Mouse (Mus musculus) WW6 (cell line): Measurements from ENCODE around the gene Hjurp.

Source experiments
- DNase-seq: peaks from one replicate; pipeline ENCODE4 v3.0.0-alpha.2; 2013; ENCODE audit warnings: low read depth, low spot score

Gene Hjurp

GRCm38 (mm10) chr1:88277098-88277817, at the start of gene Hjurp, which contains the start of gene Trpm8:
Gene Hjurp, minus strand, starts transcription at chr1:88277633.
Gene Trpm8, plus strand, starts transcription at chr1:88277661.
- DNase-seq = peak; percentile 100

GRCm38 (mm10) chr1:88323101-88323500, 45.7 kb upstream of the Hjurp start:
- DNase-seq = no peak

- DNase-seq = no peak
These were observed 44.7 kb upstream of the Hjurp start for GRCm38 (mm10) chr1:88322146-88322545.

GRCm38 (mm10) chr1:88320821-88321395, 43.5 kb upstream of the Hjurp start:
- no peak for DNase-seq

- DNase-seq = no peak
These were observed 41.2 kb upstream of the Hjurp start for GRCm38 (mm10) chr1:88318531-88319060.

- DNase-seq = no peak
These were observed 39.8 kb upstream of the Hjurp start for GRCm38 (mm10) chr1:88317279-88317678.

- DNase-seq = no peak
These were observed 32.9 kb upstream of the Hjurp start for GRCm38 (mm10) chr1:88310349-88310748.

- no peak for DNase-seq
These were observed 32.5 kb upstream of the Hjurp start for GRCm38 (mm10) chr1:88309905-88310304.

GRCm38 (mm10) chr1:88309020-88309419, 31.6 kb upstream of the Hjurp start:
- no peak for DNase-seq

GRCm38 (mm10) chr1:88307180-88307579, 29.7 kb upstream of the Hjurp start:
- DNase-seq = no peak

- no peak for DNase-seq
These were observed 29.1 kb upstream of the Hjurp start for GRCm38 (mm10) chr1:88306543-88306942.

- no peak for DNase-seq
These were observed 27.8 kb upstream of the Hjurp start for GRCm38 (mm10) chr1:88305018-88305795.

GRCm38 (mm10) chr1:88304261-88304985, 27.0 kb upstream of the Hjurp start:
- no peak for DNase-seq

- no peak for DNase-seq
These were observed 26.3 kb upstream of the Hjurp start for GRCm38 (mm10) chr1:88303762-88304161.

GRCm38 (mm10) chr1:88302057-88302740, 24.8 kb upstream of the Hjurp start:
- no peak for DNase-seq

GRCm38 (mm10) chr1:88301121-88302014, 23.9 kb upstream of the Hjurp start:
- DNase-seq = peak; percentile 64

GRCm38 (mm10) chr1:88300301-88301050, 23.0 kb upstream of the Hjurp start:
- no peak for DNase-seq

GRCm38 (mm10) chr1:88299529-88299945, 22.1 kb upstream of the Hjurp start:
- no peak for DNase-seq
